Mouse (Mus musculus) kidney, embryonic 16.5 days (tissue): Measurements from ENCODE around the gene Atl1. TPM values are rescaled to one million over a fixed set of nuclear protein-coding genes. Genes with fewer than 3 reads are reported as not detected.
A peak's percentile ranks its signal among the peaks of the same experiment; 100 is the strongest.

ENCODE experiments used
- ATAC-seq: fragments of 200-750 bp; cut with Nextera tagmentation; 2 replicates; pipeline ENCODE4 v1.8.0; 2017; ENCODE audit warnings: moderate TSS enrichment; ENCODE audit not compliant: low FRiP score, low TSS enrichment
- H3K27ac ChIP-seq: fragments of 300-500 bp; sonication (generic); 2 replicates; pipeline ENCODE4 v1.5.1; 2014; ENCODE audit warnings: low read length
- H3K27me3 ChIP-seq: fragments of 300-500 bp; sonication (generic); 2 replicates; pipeline ENCODE4 v1.6.1; 2014; ENCODE audit warnings: low read length, control low read depth, mixed read lengths; ENCODE audit not compliant: insufficient read depth
- H3K36me3 ChIP-seq: fragments of 300-500 bp; sonication (generic); 2 replicates; pipeline ENCODE4 v1.6.1; 2014; ENCODE audit warnings: low read length, control low read depth, mixed read lengths; ENCODE audit not compliant: insufficient read depth
- H3K4me1 ChIP-seq: fragments of 300-500 bp; sonication (generic); 2 replicates; pipeline ENCODE4 v1.6.1; 2014; ENCODE audit warnings: low read length, control low read depth, mixed read lengths; ENCODE audit not compliant: insufficient read depth
- H3K4me2 ChIP-seq: fragments of 300-500 bp; sonication (generic); replicated peaks from 2 replicates; pipeline ENCODE4 v1.6.1; 2014; ENCODE audit warnings: low read depth, low read length
- H3K4me3 ChIP-seq: fragments of 300-500 bp; sonication (generic); 2 replicates; pipeline ENCODE4 v1.5.1; 2014; ENCODE audit warnings: mild to moderate bottlenecking, low read length
- H3K9ac ChIP-seq: fragments of 300-500 bp; sonication (generic); replicated peaks from 2 replicates; pipeline ENCODE4 v1.6.1; 2014; ENCODE audit warnings: low read length
- H3K9me3 ChIP-seq: fragments of 300-500 bp; sonication (generic); 2 replicates; pipeline ENCODE4 v1.6.1; 2016; ENCODE audit warnings: low read length, control low read depth
- WGBS: fragments of 180-500 bp; shearing (Covaris S2); extraction: QIAGEN DNeasy Blood & Tissue Kit; methylation state at CpG from one replicate; pipeline ENCODE4 v1.1.7; 2014; 5-methylcytosine and 5-hydroxymethylcytosine counted together
- polyA plus RNA-seq: library from polyadenylated mRNA; unstranded; fragments of >200 nt; fragmentation: Nextera tagmentation; extraction: Ambion mirVana; gene quantifications from 2 replicates; pipeline ENCODE4 v1.2.1, GENCODE M21; 2015

Gene Atl1
- polyA plus RNA-seq, 1 experiment from 2014 or later = 5.7 TPM

DNA sequence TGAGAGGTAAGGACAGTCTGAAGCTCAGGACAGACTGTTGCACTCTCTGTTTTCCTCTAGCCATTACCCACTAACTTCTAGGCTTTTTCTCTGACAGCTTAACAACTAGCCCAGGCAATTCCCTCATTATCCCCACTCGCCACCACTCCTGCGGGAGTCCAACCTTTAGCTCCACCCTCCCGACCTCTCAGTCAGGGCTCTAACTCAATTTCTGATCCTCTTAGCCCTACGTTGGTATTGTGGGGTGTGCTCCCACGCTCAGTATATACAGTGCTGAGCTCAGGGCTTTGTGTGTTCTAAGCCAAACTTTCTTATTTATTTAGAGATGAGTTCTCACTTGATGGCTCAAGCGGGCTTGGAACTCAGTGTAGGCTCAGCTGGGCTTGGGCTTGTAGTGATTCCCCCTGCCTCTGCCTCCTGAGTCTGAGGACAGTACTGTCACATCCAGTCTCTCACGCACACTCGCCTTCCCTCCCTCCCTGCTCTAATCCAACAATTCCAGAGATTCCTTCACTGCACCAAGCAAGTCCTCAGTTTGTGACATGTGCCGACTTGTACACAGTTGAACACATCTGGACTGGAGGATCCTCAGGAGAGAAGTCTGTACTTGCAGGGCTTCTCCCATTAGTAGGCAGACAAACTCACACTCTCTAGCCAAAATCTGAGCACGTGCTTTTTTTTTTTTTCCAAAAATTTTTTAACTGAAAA is 11.1 kb upstream of the Atl1 start:
- WGBS = 41% methylated on average over 10 of the region's 10 CpGs
- no peak overlapping the region for H3K4me2 ChIP-seq
- H3K36me3 ChIP-seq = 0 out of 2 replicates have a peak, but pooled peaks cover 2% of the 10 kb centered on the region
- H3K27me3 ChIP-seq = no peaks in the 10 kb centered on the region
- H3K4me1 ChIP-seq = peaks cover 46% of the 10 kb centered on the region
- peak overlapping the region; percentile 20; the same call in 1 of the 2 replicates for H3K27ac ChIP-seq
- H3K9ac ChIP-seq = no peak overlapping the region
- no peaks in the 10 kb centered on the region for H3K9me3 ChIP-seq
- no peak overlapping the region for H3K4me3 ChIP-seq
- ATAC-seq = peak; percentile 57

DNA sequence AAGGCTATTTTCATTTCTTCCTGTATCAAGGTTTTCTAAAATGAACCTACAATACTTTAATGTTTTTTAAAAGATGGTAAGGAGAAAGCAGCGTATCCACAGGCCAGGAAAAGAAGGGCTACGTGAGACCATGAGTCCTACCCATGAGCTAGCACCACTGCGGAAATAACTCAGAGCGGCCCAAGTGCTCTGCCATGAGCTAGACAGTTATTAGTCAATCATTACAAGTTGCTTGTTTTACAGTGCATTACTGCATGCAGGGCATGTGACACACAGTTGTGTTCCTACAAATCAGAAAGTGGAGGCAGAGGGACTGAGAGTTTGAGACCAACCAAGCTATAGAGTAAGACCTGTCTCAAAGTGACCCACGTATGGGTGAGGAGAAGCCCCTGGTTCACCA is 8.4 kb upstream of the Atl1 start:
- 75% methylated on average over 5 of the region's 5 CpGs for WGBS
- H3K9me3 ChIP-seq = no peaks in the 10 kb centered on the region
- no peak overlapping the region for H3K4me3 ChIP-seq

DNA sequence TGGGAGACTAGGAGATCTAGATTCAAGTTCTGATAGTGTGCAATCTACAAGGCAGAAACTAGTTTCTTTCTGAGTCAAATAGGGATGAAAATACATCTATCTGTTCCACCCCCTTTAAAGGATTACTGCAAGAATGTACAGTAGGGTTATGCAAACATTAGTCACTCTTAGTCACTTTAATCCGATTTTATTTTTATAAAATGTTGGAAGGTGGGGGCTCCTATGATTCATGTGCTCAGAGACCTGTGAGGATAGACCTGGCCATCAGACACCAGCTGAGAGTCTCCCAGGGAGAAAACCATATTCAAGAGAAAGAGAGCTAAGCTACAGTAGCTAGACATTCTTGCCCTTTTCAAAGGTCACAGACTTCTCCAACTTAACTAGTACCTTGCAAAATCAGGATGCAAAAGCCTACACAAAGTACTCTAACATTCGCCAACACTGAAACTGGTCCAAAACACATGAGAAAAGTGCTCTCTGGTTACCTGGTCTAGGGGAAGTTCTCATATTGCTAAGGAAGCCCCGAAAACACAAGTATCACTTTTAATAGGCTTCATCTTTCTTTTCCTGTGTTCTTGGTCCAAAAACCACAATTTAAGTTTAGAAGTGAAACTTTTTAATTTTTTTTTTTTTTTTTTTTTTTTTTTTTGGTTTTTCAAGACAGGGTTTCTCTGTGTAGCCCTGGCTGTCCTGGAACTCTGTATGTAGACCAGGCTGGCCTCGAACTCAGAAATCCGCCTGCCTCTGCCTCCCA is 7.1 kb upstream of the Atl1 start:
- WGBS = 89% methylated on average over 5 of the region's 5 CpGs
- no peaks in the 10 kb centered on the region for H3K27me3 ChIP-seq
- peaks cover 47% of the 10 kb centered on the region for H3K4me1 ChIP-seq
- H3K9ac ChIP-seq = no peak overlapping the region
- H3K36me3 ChIP-seq = 0 out of 2 replicates have a peak, but pooled peaks cover 2% of the 10 kb centered on the region
- H3K9me3 ChIP-seq = no peaks in the 10 kb centered on the region
- H3K4me2 ChIP-seq = no peak overlapping the region
- no peak overlapping the region for H3K4me3 ChIP-seq
- ATAC-seq = no peak
- H3K27ac ChIP-seq = no peak overlapping the region

More for the DNA sequence above, 8.4 kb upstream of the Atl1 start:
- no peak for ATAC-seq
- Histone ChIP-seq H3K9ac (no peak overlapping the region), H3K4me1 (peaks cover 48% of the 10 kb centered on the region), H3K27ac (no peak overlapping the region), H3K27me3 (no peaks in the 10 kb centered on the region), H3K36me3 (0 out of 2 replicates have a peak, but pooled peaks cover 2% of the 10 kb centered on the region), H3K4me2 (no peak overlapping the region)

DNA sequence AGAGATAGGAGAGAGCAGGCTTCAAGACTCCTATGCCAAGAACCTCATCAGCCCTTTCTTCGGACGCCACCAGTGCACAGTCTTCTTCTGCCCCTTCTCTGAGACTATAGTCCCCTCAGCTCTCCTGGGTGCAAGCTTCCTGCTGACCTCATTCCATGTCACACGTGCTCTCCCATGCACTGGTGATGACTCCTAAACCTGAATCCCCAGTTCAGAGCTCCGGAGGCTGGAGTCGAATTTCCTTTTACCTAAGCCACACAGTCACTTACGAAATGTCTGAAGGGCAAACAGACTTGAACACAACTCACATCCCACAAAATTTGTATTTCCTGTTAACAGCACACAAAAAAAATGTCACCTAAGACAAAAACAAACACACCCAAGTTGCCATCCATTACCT is 4.6 kb upstream of the Atl1 start:
- WGBS = 60% methylated on average over 6 of the region's 6 CpGs
- peaks cover 49% of the 10 kb centered on the region for H3K4me1 ChIP-seq
- ATAC-seq = no peak
- no peak overlapping the region for H3K9ac ChIP-seq
- H3K4me3 ChIP-seq = no peak overlapping the region
- 0 out of 2 replicates have a peak, but pooled peaks cover 2% of the 10 kb centered on the region for H3K36me3 ChIP-seq
- no peaks in the 10 kb centered on the region for H3K27me3 ChIP-seq
- H3K9me3 ChIP-seq = no peaks in the 10 kb centered on the region
- no peak overlapping the region for H3K4me2 ChIP-seq
- no peak overlapping the region for H3K27ac ChIP-seq

DNA sequence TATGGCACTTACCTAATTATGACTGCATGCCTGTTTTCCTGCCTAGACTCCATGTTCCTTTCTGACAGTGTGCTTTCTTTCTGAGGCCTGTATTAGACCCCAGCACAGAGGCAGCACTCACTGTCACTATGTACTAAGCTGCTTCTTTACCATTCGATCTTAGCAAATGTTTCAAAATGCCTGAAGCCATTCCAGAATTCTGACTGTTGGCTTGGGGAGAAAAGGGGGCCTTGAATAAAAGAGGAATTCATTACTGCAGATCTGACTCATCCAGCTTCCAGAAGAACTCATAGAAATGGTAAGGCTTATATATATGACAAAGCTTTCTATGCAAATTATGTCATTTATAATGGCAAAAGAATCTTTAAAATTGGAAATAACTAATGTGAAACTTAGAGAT is 4.1 kb upstream of the Atl1 start:
- Histone ChIP-seq H3K27ac (no peak overlapping the region), H3K36me3 (0 out of 2 replicates have a peak, but pooled peaks cover 2% of the 10 kb centered on the region), H3K4me2 (no peak overlapping the region), H3K27me3 (no peaks in the 10 kb centered on the region), H3K4me3 (no peak overlapping the region), H3K9ac (no peak overlapping the region), H3K9me3 (no peaks in the 10 kb centered on the region), H3K4me1 (peaks cover 51% of the 10 kb centered on the region)
- no peak for ATAC-seq
- WGBS = 50% methylated on average over 1 of the region's 1 CpGs

DNA sequence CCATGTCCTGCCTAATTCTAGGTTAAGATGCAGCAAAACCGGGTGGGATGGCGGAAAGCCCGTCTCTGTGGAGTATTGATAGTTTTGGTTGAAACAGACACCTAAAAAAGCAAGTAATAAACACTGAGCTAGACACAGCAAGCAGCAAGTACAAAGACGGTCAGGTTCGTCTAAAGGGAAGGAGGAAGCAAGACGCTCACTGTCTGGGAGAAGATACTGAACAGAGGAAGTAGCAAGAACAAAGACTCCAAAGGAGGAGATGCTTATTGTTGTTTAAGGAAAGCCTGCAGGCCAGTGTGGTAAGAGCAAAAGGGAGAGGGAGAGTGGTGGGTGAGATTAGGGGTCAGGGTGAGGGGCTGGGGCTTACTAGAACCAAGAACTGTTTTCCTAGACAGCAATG is 2.4 kb upstream of the Atl1 start:
- peak overlapping the region; percentile 44 for H3K4me3 ChIP-seq
- H3K9me3 ChIP-seq = no peaks in the 10 kb centered on the region
- H3K27ac ChIP-seq = peak overlapping the region; percentile 73; the same call in 1 of the 2 replicates
- H3K4me2 ChIP-seq = peak overlapping the region; percentile 66
- no peaks in the 10 kb centered on the region for H3K27me3 ChIP-seq
- ATAC-seq = no peak
- H3K9ac ChIP-seq = peak overlapping the region; percentile 59
- 38% methylated on average over 6 of the region's 6 CpGs for WGBS
- 0 out of 2 replicates have a peak, but pooled peaks cover 2% of the 10 kb centered on the region for H3K36me3 ChIP-seq
- H3K4me1 ChIP-seq = peaks cover 48% of the 10 kb centered on the region

DNA sequence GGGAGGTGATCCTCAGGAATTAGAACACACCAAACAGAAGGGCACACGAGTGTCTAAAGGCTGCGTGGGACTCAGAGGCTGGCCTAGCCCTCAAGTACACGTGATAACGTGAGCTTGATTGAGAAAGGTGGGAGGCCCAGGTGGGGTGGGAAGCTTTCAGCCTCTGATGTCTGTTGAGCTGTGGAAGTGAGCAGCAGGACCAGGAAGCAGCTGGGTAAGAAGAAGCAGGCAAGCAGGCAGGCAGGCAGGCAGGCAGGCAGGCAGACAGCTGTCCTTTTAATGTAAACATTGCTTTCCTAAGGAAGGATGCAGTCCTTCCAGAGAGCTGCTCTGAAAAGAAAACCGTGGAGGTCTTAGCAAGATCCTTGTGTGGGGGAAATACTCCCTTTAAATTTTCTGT is 1.9 kb upstream of the Atl1 start:
- 0 out of 2 replicates have a peak, but pooled peaks cover 2% of the 10 kb centered on the region for H3K36me3 ChIP-seq
- peak overlapping the region; percentile 73; the same call in 1 of the 2 replicates for H3K27ac ChIP-seq
- peak overlapping the region; percentile 44 for H3K4me3 ChIP-seq
- peak overlapping the region; percentile 59 for H3K9ac ChIP-seq
- no peak for ATAC-seq
- 12% methylated on average over 5 of the region's 5 CpGs for WGBS
- H3K9me3 ChIP-seq = no peaks in the 10 kb centered on the region
- H3K27me3 ChIP-seq = no peaks in the 10 kb centered on the region
- H3K4me2 ChIP-seq = peak overlapping the region; percentile 66
- peaks cover 49% of the 10 kb centered on the region for H3K4me1 ChIP-seq

DNA sequence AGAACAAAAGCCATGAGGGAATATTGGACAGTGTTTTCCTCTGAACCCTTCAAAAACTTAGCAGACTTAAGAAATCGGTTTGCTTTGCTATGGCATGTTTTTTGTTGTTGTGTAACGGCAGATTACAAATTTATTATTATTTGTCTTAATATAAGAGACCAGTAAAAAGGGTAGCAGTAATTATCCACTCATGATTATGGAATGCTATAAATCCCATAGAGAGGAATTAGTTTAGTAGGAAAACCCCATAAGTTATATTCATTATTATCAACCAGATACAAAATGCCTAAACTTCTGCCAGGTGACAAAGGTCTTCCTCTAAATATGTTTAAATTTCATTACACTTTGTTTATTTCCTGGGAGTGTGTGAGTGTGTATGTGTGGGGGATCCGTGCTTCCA is 693 bp upstream of the Atl1 start:
- H3K4me1 ChIP-seq = peaks cover 46% of the 10 kb centered on the region
- WGBS = 36% methylated on average over 3 of the region's 3 CpGs
- H3K9me3 ChIP-seq = no peaks in the 10 kb centered on the region
- H3K9ac ChIP-seq = peak overlapping the region; percentile 99
- H3K4me3 ChIP-seq = peak overlapping the region; percentile 71
- peak overlapping the region; percentile 92 for H3K27ac ChIP-seq
- H3K27me3 ChIP-seq = no peaks in the 10 kb centered on the region
- no peaks in the 10 kb centered on the region for H3K36me3 ChIP-seq
- ATAC-seq = no peak
- peak overlapping the region; percentile 66 for H3K4me2 ChIP-seq

DNA sequence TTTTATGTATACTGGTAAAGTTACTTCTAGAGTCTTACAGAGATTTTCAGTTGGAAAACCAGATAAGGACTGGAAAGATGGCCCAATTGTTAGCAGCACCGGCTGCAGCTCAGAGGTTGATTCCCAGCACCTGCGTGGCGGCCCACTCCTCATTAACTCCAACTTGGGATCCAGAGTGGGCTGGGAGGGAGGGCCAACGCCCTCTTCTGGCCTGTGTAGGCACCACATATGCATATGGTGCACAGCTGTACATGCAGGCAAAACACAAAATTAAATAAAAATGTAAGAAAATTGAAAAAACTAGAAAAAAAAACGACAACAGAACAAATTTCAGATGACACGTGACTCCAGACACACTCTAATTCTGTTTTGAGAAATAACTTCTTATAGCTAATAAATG is 1.5 kb downstream of the Atl1 start:
- WGBS = 70% methylated on average over 6 of the region's 6 CpGs
- H3K4me1 ChIP-seq = peaks cover 30% of the 10 kb centered on the region
- H3K27ac ChIP-seq = no peak overlapping the region; the same call in 1 of the 2 replicates
- H3K36me3 ChIP-seq = no peaks in the 10 kb centered on the region
- no peak for ATAC-seq
- H3K9ac ChIP-seq = no peak overlapping the region
- H3K4me3 ChIP-seq = no peak overlapping the region
- no peaks in the 10 kb centered on the region for H3K27me3 ChIP-seq
- H3K4me2 ChIP-seq = no peak overlapping the region
- H3K9me3 ChIP-seq = no peaks in the 10 kb centered on the region

DNA sequence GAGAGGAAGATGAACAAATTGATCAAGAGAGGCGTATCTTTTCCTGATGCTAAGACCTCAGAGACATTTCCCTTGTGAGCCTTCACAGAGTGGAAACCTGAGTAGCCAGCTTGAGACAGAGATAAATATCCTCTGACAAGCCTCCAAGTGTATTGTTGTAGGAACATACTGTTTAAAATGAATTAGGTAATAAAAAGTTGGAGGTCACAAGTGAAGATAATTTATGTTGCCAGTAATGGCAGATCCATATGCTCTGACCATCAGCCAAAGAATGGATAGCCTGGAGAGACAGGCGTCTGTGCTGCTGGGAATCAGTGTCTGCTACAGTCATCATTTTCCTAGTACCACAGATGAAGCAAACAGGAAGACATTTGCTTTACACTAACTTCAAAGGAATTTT is 2.6 kb downstream of the Atl1 start:
- H3K9ac ChIP-seq = no peak overlapping the region
- no peaks in the 10 kb centered on the region for H3K36me3 ChIP-seq
- H3K9me3 ChIP-seq = no peaks in the 10 kb centered on the region
- no peaks in the 10 kb centered on the region for H3K27me3 ChIP-seq
- WGBS = 29% methylated on average over 2 of the region's 2 CpGs
- peaks cover 23% of the 10 kb centered on the region for H3K4me1 ChIP-seq
- H3K4me2 ChIP-seq = no peak overlapping the region
- no peak overlapping the region for H3K4me3 ChIP-seq
- H3K27ac ChIP-seq = no peak overlapping the region
- ATAC-seq = no peak
